Comparison of ENCODE assay signal across 17 mouse cellular contexts in the genomic region with DNA sequence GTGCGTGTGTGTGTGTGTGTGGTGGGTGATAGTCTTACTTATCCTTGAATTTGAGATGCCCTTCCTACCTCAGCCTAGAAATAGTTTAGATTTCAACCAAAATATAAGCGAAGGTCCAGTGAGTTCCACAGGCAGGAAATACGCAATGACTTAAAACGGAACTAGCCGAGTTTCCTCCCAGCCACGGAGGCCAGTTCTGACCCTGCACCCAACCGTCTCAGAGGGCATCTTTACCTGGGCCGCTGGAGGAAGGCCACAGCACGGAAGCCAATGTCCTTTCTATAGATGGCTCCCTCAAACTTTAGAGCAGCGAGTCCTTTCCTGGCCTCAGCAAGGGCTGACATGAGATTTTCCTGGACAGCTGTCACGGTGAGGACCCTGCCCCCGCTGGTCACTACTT.
"Had no signal": no experiment of that assay in that cellular context is flagged by ENCODE, and none has a peak within 500 bp of the region (broad histone marks: within the 10 kb centered on the region; RNA-seq: fewer than 3 reads in every experiment).

No protein-coding gene starts in this region.

- H3K4me3 ChIP-seq: neural tube, embryonic 12.5 days; neural tube, embryonic 13.5 days; neural tube, embryonic 15.5 days; stomach, embryonic 15.5 days had no signal

- DNase-seq: retina, postnatal 1 day; right cerebral cortex, adult 18-20 months; right cerebral cortex, postnatal 14 days; right cerebral cortex, postnatal 25 days; right cerebral cortex, postnatal 4 days; spleen, adult 18-20 months; thymus, adult 18-20 months; thymus, adult 2 months; thymus, postnatal 14 days; thymus, postnatal 25 days; thymus, postnatal 36 days; thymus, postnatal 4 days had no signal

- H3K27ac ChIP-seq: neural tube, embryonic 12.5 days; neural tube, embryonic 13.5 days; neural tube, embryonic 15.5 days; stomach, embryonic 15.5 days; stomach, postnatal 0 days had no signal

- H3K4me1 ChIP-seq: neural tube, embryonic 12.5 days; neural tube, embryonic 13.5 days; neural tube, embryonic 15.5 days; stomach, embryonic 15.5 days had no signal
